Mouse (Mus musculus) limb, embryonic 10.5 days (tissue): ENCODE results near the gene Gm6377. TPM values are rescaled to one million over a fixed set of nuclear protein-coding genes. Genes with fewer than 3 reads are reported as not detected.

Experiments
- DNase-seq: peaks from one replicate; pipeline ENCODE4 v3.0.0-alpha.2; 2017; ENCODE audit warnings: low spot score
- H3K27ac ChIP-seq: fragments of 300-500 bp; sonication (generic); 2 replicates; pipeline ENCODE4 v1.5.1; 2016; ENCODE audit warnings: mild to moderate bottlenecking
- H3K27me3 ChIP-seq: fragments of 300-500 bp; sonication (generic); 2 replicates; pipeline ENCODE4 v1.6.1; 2016; ENCODE audit warnings: low read depth, mild to moderate bottlenecking; ENCODE audit not compliant: poor library complexity, severe bottlenecking
- H3K36me3 ChIP-seq: fragments of 300-500 bp; sonication (generic); 2 replicates; pipeline ENCODE4 v1.6.1; 2016; ENCODE audit warnings: mild to moderate bottlenecking, moderate library complexity
- H3K4me1 ChIP-seq: fragments of 300-500 bp; sonication (generic); 2 replicates; pipeline ENCODE4 v1.6.1; 2016
- H3K4me3 ChIP-seq: fragments of 300-500 bp; sonication (generic); 2 replicates; pipeline ENCODE4 v1.5.1; 2016; ENCODE audit warnings: mild to moderate bottlenecking, moderate library complexity
- H3K9me3 ChIP-seq: fragments of 300-500 bp; sonication (generic); replicated peaks from 2 replicates; pipeline ENCODE4 v1.6.1; 2016; ENCODE audit warnings: mild to moderate bottlenecking
- WGBS: fragments of 180-500 bp; shearing (Covaris S2); methylation state at CpG from one replicate; pipeline ENCODE4 v1.1.7; 2016; 5-methylcytosine and 5-hydroxymethylcytosine counted together
- polyA plus RNA-seq: library from polyadenylated mRNA; unstranded; fragments of >200 nt; fragmentation: Nextera tagmentation; extraction: Ambion mirVana; gene quantifications from 2 replicates; pipeline ENCODE4 v1.2.1, GENCODE M21; 2016

Gene Gm6377
- polyA plus RNA-seq, 1 experiment from 2014 or later: not detected

DNA sequence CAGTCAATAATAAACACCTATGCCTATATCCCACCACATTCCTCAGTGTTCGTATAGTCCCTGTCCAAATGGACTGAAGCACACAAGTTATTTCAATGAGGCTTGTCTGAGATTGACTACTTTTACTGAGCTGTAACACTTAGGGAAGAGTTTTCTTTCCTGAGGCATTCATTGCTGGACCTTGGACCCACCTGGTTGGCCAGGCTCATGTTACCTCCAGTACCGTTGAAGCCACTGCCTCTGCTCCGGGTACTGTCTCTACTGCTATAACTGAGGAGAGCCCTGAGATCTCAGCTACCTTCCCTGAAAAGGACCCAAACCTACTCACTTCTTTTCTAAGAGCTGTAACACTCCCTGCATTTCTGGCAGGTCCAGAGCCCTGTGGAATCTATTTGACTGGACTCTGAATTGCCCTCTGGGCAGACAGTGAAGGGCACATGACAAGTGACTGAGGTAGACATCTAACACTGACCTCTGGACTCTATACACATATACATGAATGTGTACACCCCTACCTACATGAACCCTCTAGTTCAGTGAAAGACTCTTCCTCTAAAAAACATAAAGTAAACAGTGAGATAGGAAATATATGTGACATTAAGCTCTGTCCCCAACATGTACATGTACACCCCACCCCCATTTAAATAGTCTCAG is 39.0 kb downstream of the Gm6377 start:
- no peaks in the 10 kb centered on the region for H3K4me1 ChIP-seq
- H3K36me3 ChIP-seq: no peaks in the 10 kb centered on the region
- no peaks in the 10 kb centered on the region for H3K9me3 ChIP-seq
- H3K4me3 ChIP-seq: no peak overlapping the region
- 91% methylated on average over 3 of the region's 3 CpGs for WGBS
- H3K27ac ChIP-seq: no peak overlapping the region
- H3K27me3 ChIP-seq: no peaks in the 10 kb centered on the region
- DNase-seq: no peak

GRCm38 (mm10) chrX:109238163-109238562 is 41.6 kb downstream of the Gm6377 start:
- Histone ChIP-seq H3K4me1 (no peaks in the 10 kb centered on the region), H3K27ac (no peak overlapping the region), H3K36me3 (no peaks in the 10 kb centered on the region), H3K27me3 (no peaks in the 10 kb centered on the region), H3K4me3 (no peak overlapping the region), H3K9me3 (no peaks in the 10 kb centered on the region)
- no peak for DNase-seq

Other genes with a start within 250 kb of the Gm6377 start
- 16.8 and 19.7 TPM in 2 replicates for gene Hmgn5, start 183.4 kb upstream of the Gm6377 start, polyA plus RNA-seq
- 107 and 140 TPM in 2 replicates for gene Sh3bgrl, start 101.4 kb upstream of the Gm6377 start, polyA plus RNA-seq